Mouse (Mus musculus) lung, embryonic 16.5 days (tissue): ENCODE measurements around the gene Clmn. TPM values are rescaled to one million over a fixed set of nuclear protein-coding genes. Genes with fewer than 3 reads are reported as not detected.

Experiments
- polyA plus RNA-seq: library from polyadenylated mRNA; unstranded; fragments of >200 nt; fragmentation: Nextera tagmentation; extraction: Ambion mirVana; gene quantifications from 2 replicates; pipeline ENCODE4 v1.2.1, GENCODE M21; 2015

Clmn gene
- polyA plus RNA-seq, 1 experiment from 2014 or later = 3.4 TPM

Other genes starting within 250 kb of the Clmn start
- gene Dicer1, start 113.1 kb downstream of the Clmn start, polyA plus RNA-seq = 11.5 and 15.3 TPM in 2 replicates
- gene Syne3, start 144.7 kb upstream of the Clmn start, polyA plus RNA-seq = 0.74 and 0.91 TPM in 2 replicates
- 119 and 123 TPM in 2 replicates for gene Glrx5, start 167.6 kb upstream of the Clmn start, polyA plus RNA-seq